Mouse (Mus musculus): Measurements from ENCODE around the gene Slc38a6.

Slc38a6 gene

DNA sequence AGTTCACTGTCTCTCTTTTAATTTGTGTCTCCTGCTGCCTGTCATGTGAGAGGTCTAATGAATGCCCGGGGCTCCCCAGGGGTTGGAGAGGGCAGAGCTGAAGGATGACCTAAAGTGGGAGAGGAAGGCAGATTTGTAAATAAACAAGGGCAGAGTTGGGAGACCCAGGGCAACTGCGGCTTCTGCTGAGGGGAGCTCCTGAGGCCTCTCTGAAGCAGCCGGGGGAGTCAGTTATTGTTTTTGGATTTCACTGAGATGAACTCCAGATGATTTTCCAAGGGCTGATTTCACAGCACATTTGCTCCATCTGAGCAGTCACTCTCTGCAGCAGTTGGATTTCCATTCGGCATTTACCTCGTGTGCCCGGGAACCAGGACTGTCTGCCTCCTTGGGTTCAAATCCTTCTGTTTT, 107.3 kb downstream of the Slc38a6 start:
- DNase-seq (ENCODE audit: low spot score): no peak

DNA sequence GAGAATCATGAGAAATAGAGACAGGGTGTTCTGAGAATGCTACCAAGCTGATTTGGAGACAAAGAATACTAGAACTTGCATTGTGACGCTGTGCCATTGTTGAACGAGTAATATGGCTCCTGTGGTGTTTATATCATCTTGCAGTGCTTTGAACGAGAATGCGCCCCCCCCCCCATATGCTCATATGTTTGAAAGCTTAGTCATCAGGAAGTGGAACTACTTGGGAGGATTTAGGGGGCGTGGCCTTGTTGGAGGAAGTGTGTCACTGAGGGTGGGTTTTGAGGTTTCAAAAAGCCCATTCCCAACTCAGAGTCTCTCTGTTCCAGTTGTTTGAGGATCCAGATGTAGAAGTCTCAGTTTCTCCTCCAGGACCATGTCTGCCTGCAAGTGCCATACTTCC, 108.0 kb downstream of the Slc38a6 start:
- DNase-seq (ENCODE audit: low spot score): no peak

DNA sequence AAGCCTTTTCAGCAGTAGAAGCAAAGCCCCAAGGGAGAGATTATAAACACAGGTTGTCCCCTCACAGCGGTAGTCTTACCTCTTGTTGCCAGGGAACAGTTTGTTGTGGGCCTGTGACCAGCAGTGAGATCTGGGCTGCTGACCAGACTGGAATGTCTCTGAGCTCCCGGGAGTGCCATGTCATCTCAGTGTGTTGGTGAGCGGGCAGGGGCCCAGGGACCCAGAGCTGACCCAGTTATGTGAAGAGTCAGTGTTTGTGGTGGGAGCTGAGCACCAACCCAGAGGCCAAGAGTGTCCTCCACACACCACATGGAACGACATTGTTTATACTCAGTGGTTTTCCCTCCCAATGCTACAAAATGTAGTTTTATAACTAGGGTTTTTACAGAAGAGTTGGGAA, 112.8 kb downstream of the Slc38a6 start:
- no peak for DNase-seq (ENCODE audit: low spot score)

DNA sequence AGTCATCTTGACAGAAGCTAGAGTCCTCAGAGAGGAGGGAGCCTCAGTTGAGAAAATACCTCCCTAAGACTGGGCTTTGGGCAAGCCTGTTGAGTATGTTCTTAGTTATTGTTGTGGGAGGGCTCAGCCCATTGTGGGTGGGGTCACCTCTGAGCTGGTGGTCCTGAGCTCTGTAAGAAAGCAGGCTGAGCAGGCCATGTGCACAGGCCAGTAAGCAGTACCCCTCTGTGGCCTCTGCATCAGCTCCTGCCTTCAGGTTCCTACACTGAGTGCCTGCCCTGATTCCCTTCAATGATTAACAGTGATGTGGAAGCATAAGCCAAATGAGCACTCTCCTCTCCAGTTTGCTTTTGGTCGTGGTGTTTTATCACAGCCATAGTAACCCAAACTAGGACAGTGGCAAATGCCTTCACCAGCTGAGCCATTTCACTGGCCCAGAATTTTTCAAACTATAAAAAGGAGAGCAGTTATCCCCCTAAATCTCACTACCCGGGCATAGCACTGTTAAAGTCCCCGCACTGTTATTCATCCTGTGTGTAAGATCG, 114.0 kb downstream of the Slc38a6 start:
- DNase-seq (ENCODE audit: low spot score): no peak

DNA sequence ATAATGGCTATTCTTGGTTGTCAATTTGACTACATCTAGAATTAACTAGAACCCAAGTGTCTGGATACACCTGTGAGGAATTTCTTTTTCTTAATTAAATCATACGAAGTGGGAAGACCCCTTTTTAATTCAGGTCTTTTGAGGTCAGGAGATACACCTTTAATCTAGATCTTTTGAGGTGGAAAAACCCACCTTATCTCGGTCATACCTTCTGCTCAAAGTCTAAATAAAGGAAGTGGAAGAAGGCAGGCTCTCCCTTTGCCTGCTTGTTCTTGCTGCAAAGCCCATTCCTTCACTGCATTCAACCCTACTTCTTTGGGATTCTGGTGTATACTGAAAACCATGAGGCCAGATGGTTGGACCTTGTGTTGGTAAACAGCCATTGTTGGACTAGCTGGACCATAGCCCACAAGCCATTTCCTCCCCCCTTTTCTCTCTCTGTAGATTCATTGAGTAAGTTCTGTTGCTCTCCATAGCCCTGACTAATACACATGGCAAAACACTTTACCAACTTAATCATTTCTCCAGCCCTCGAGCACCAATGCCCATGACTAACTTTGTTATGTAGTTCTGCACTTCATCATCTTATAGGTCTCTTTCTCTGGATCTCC, 115.0 kb downstream of the Slc38a6 start:
- DNase-seq (ENCODE audit: low spot score): no peak

DNA sequence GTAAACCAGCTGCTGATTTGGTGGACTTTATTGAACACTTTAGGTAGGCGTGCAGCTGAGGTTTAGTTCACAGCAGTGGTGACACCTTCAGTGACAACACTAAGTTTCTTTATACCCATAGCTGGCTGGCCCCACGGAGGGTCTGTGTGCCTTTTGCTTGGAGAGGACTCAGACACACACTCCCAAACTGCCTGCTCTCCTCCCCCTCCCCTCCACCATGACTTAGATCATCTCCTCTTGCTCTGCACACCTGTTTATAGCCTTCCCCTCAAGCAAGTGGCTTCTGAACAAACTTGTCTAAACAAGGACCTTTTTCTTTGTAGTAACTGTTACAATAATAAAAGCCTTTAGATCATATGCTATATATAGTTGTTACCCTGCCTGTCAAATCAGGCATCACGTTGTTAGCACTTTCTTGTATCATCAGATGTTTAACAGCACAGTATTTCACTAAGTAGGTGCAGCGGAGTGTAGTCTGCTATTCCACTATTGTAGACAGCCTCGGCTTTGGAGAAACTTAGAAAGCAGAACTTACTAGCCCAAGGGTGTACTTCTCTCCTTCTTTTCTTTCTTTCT, 115.6 kb downstream of the Slc38a6 start:
- no peak for DNase-seq (ENCODE audit: low spot score)

DNA sequence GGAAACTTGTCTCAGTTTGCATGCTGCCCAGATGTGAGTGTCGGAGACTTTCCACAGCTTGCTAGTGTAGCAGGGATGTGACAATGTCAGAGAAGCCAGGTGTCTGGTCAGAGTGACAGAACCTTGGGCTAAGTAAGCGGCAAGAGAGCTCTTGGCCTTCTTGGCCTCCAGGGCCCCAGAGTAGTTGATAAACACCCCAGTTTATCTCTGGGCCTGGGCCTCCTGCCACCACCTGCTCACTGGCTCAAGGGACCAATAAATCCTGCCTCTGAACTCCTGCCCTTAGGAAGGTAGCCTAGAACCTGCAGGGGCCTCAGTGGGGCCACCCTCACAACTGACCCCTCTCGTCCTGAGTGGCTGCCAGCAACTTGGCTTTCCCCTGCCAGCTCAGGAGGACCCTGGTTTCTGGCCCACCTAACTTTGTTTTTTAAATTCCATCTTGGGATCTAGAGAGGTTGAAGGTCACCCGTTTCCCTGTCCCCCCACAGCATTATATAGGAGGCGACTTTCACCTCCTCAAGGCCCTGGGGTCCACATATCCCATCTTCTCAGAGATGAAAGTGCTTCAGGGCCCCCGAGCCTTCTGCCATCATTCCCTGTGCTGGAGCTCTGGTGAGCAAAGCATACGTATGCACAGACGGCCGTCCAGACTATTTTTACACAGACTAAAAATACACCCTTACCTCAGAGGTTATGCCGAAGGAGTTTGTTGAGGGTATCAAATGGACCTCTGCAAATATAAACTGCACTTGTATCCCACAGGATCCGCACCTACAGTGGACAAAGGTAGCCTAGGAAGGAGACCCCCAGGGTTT, 116.5 kb downstream of the Slc38a6 start:
- no peak for DNase-seq (ENCODE audit: low spot score)

All from retina, embryonic 14.5 days (tissue).